In genomic region chr11:67771691-67772090, GRCm38 (mm10) we compare ENCODE assay signal across 40 mouse cellular contexts. TPM values are rescaled to one million over a fixed set of nuclear protein-coding genes. Genes with fewer than 3 reads are reported as not detected.
"Had no signal": no experiment of that assay in that cellular context is flagged by ENCODE, and none has a peak within 500 bp of the region (broad histone marks: within the 10 kb centered on the region; RNA-seq: fewer than 3 reads in every experiment).

No protein-coding gene starts in this region.

- H3K4me3 ChIP-seq: heart, embryonic 10.5 days; heart, embryonic 12.5 days; hindbrain, embryonic 10.5 days; hindbrain, embryonic 12.5 days; layer of hippocampus, adult 2 months; left cerebral cortex, adult 2 months; limb, embryonic 10.5 days; limb, embryonic 12.5 days had no signal

- H3K4me1 ChIP-seq: heart, embryonic 10.5 days; heart, embryonic 12.5 days; hindbrain, embryonic 10.5 days; hindbrain, embryonic 12.5 days; limb, embryonic 10.5 days; limb, embryonic 12.5 days had no signal

- H3K36me3 ChIP-seq: heart, embryonic 10.5 days; heart, embryonic 12.5 days; hindbrain, embryonic 10.5 days; hindbrain, embryonic 12.5 days; limb, embryonic 10.5 days; limb, embryonic 12.5 days had no signal

- DNase-seq: gastrocnemius, postnatal 10 days; gastrocnemius, postnatal 25 days; heart, adult 18-20 months; heart, postnatal 10 days; heart, postnatal 4 days; kidney, adult 18-20 months; kidney, adult 8-10 months; kidney, postnatal 10 days; kidney, postnatal 25 days; kidney, postnatal 4 days; liver had no signal

- H3K4me2 ChIP-seq: heart, embryonic 12.5 days; hindbrain, embryonic 12.5 days; hindbrain, embryonic 14.5 days; limb, embryonic 12.5 days; liver, embryonic 11.5 days had no signal

- ATAC-seq: hindbrain, embryonic 16.5 days; inflammation-experienced regulatory T-cells, adult 6 months; intestine, embryonic 16.5 days had no signal

- H3K9me3 ChIP-seq: heart, embryonic 10.5 days; heart, embryonic 12.5 days; hindbrain, embryonic 10.5 days; hindbrain, embryonic 12.5 days; limb, embryonic 10.5 days; limb, embryonic 12.5 days had no signal

- H3K9ac ChIP-seq: heart, embryonic 12.5 days; hindbrain, embryonic 12.5 days; hindbrain, embryonic 14.5 days; limb, embryonic 12.5 days; liver, embryonic 14.5 days had no signal

- H3K27ac ChIP-seq: heart, embryonic 10.5 days; hindbrain, embryonic 10.5 days; hindbrain, embryonic 12.5 days; hindbrain, embryonic 14.5 days; layer of hippocampus, adult 2 months; left cerebral cortex, adult 2 months; limb, embryonic 10.5 days; limb, embryonic 12.5 days; liver, embryonic 14.5 days had no signal

- H3K27me3 ChIP-seq: heart, embryonic 12.5 days; hindbrain, embryonic 12.5 days; limb, embryonic 12.5 days had no signal

RNA-seq across cellular contexts. Expression of gene Glp2r, which starts 0.7 kb away (rescaled TPM):
- total RNA-seq: granulocyte monocyte progenitor cell, adult 5-6 weeks; heart, adult 18-20 months; heart, adult 8-10 months; heart, postnatal 10 days; heart, postnatal 25 days; heart, postnatal 4 days had no signal
- polyA plus RNA-seq: heart, embryonic 12.5 days; heart, embryonic 14.5 days; hindbrain, embryonic 10.5 days; hindbrain, embryonic 12.5 days; hindbrain, embryonic 14.5 days; inflammation-experienced regulatory T-cells, adult 6 months; kidney, embryonic 14.5 days; limb, embryonic 10.5 days; limb, embryonic 12.5 days had no signal

RNA-seq across cellular contexts. Expression of gene Gsg1l2, which starts 2.7 kb away (rescaled TPM):
- total RNA-seq: gastrocnemius, adult 18-20 months; gastrocnemius, postnatal 10 days; gastrocnemius, postnatal 25 days; gastrocnemius, postnatal 4 days; granulocyte monocyte progenitor cell, adult 5-6 weeks; heart, adult 18-20 months; heart, adult 8-10 months; heart, postnatal 10 days; heart, postnatal 25 days; heart, postnatal 4 days; layer of hippocampus, adult 2 months; layer of hippocampus, postnatal 10 days; layer of hippocampus, postnatal 25 days; left cerebral cortex, adult 2 months; left cerebral cortex, postnatal 14 days; left cerebral cortex, postnatal 36 days had no signal
- polyA plus RNA-seq: heart, embryonic 10.5 days; heart, embryonic 12.5 days; heart, embryonic 14.5 days; heart, embryonic 16.5 days; hindbrain, embryonic 10.5 days; hindbrain, embryonic 12.5 days; hindbrain, embryonic 14.5 days; inflammation-experienced regulatory T-cells, adult 6 months; kidney, embryonic 14.5 days; kidney, embryonic 16.5 days; limb, embryonic 10.5 days; limb, embryonic 12.5 days; limb, embryonic 14.5 days; liver, embryonic 11.5 days; liver, embryonic 14.5 days; liver, embryonic 16.5 days had no signal

RNA-seq across cellular contexts. Expression of gene Dhrs7c, which starts 26.3 kb away (rescaled TPM):
- total RNA-seq: layer of hippocampus, adult 2 months; layer of hippocampus, postnatal 25 days had no signal
- polyA plus RNA-seq: heart, embryonic 10.5 days; hindbrain, embryonic 10.5 days; hindbrain, embryonic 14.5 days; hindbrain, embryonic 16.5 days; inflammation-experienced regulatory T-cells, adult 6 months; kidney, embryonic 14.5 days; limb, embryonic 10.5 days; liver, embryonic 11.5 days; liver, embryonic 14.5 days had no signal
